Mouse (Mus musculus) heart, adult 2 months (tissue): ENCODE data around the gene Zfp784.
A peak's percentile ranks its signal among the peaks of the same experiment; 100 is the strongest.

Source experiments
- CTCF ChIP-seq: fragments of 200-600 bp; IDR thresholded peaks from 2 replicates; pipeline ENCODE4 v1.8.1; 2022; ENCODE audit warnings: antibody characterized with exemption, mild to moderate bottlenecking, moderate library complexity
- EP300 ChIP-seq: fragments of 200-500 bp; IDR thresholded peaks from 2 replicates; pipeline ENCODE4 v1.6.1; 2011; ENCODE audit warnings: low read depth, low read length, control low read depth; ENCODE audit not compliant: insufficient read depth

DNA sequence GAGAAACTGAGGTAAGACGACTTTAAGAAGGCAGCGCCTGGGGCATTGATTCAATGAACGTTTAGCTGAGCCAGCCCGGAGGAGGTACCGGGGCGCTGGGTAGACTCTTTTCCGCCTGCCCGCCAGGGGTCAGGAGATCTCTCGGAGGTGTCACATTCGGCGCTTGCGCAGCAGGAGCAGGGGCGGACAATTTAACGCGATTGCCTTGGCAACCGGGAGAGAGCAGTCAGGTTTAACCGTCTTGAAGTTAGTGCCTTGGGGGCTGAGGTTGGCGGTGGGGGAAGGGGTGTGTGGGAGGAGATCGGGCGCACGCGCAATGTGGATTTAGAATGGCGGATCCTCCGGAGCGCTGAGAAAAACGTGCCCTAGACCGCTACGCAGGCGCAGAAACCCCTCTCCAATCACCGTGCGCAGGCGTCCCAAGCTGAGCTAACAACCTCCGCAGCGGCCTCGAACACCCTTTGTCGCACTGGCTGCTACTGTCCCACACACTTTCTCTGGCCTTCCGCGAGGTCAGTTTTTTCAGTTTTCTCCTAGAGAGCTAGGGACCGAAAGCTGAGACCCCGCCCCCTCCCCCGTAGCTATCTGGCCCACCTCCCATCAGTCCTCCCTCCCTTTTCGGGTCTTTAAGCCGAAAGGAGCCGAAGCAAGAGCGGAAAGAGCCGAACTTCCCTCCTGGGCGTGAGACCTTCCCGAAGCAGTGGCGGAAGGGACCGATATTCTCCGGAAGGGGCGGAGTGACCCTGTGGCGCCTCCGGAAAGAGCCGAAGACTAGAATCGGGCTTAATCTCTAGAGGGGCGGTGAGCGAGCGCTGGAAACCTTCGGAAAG, 22.9 kb upstream of the Zfp784 start:
- peak; percentile 78 for TF ChIP-seq CTCF
- no peak for TF ChIP-seq EP300
